ENCODE assay signal across 15 mouse cellular contexts in genomic region chr5:21574386-21575209, GRCm38 (mm10). TPM values are rescaled to one million over a fixed set of nuclear protein-coding genes. Genes with fewer than 3 reads are reported as not detected.
A peak's percentile ranks its signal among the peaks of the same experiment; 100 is the strongest.
DNase-seq lines count a peak whose midpoint lies in the region; ATAC-seq and TF ChIP-seq lines count a peak whose summit lies in the region.
"Had no signal": no experiment of that assay in that cellular context is flagged by ENCODE, and none has a peak within 500 bp of the region (broad histone marks: within the 10 kb centered on the region; RNA-seq: fewer than 3 reads in every experiment).

No protein-coding gene starts in this region.

- peak overlapping the region; percentile 39 for H3K4me2 ChIP-seq in heart, embryonic 13.5 days
- no peak overlapping the region for H3K4me2 ChIP-seq in limb, embryonic 13.5 days (replicated peaks)
- no peak overlapping the region for H3K4me2 ChIP-seq in stomach, embryonic 15.5 days
- H3K4me2 ChIP-seq: hindbrain, embryonic 15.5 days had no signal

- no peaks in the 10 kb centered on the region for H3K36me3 ChIP-seq in heart, embryonic 13.5 days
- H3K36me3 ChIP-seq in testis, adult 2 months (ENCODE audit: control insufficient read depth, insufficient read depth, low read length), result no peaks in the 10 kb centered on the region
- H3K36me3 ChIP-seq in limb, embryonic 13.5 days, result peaks cover 22% of the 10 kb centered on the region
- H3K36me3 ChIP-seq in stomach, embryonic 15.5 days, result no peaks in the 10 kb centered on the region
- H3K36me3 ChIP-seq: hindbrain, embryonic 15.5 days had no signal

- H3K9me3 ChIP-seq in heart, embryonic 13.5 days, result no peaks in the 10 kb centered on the region
- H3K9me3 ChIP-seq in limb, embryonic 13.5 days, result no peaks in the 10 kb centered on the region
- H3K9me3 ChIP-seq in stomach, embryonic 15.5 days, result no peaks in the 10 kb centered on the region
- H3K9me3 ChIP-seq: hindbrain, embryonic 15.5 days; megakaryocyte, embryonic 14.5 days had no signal

- H3K27me3 ChIP-seq in heart, embryonic 13.5 days (replicated peaks), result no peaks in the 10 kb centered on the region
- no peaks in the 10 kb centered on the region for H3K27me3 ChIP-seq in testis, adult 2 months (ENCODE audit: control insufficient read depth, insufficient read depth, low read length)
- no peaks in the 10 kb centered on the region for H3K27me3 ChIP-seq in limb, embryonic 13.5 days
- no peaks in the 10 kb centered on the region for H3K27me3 ChIP-seq in stomach, embryonic 15.5 days (replicated peaks)
- H3K27me3 ChIP-seq: hindbrain, embryonic 15.5 days had no signal

- DNase-seq in heart, postnatal 14 days, result no peak
- DNase-seq in testis, postnatal 10 days (ENCODE audit: low spot score), result no peak
- DNase-seq in gastrocnemius, adult 18-20 months (ENCODE audit: low spot score), result no peak
- DNase-seq in adrenal gland, postnatal 14 days, result no peak
- DNase-seq: cerebellum, postnatal 10 days; gastrocnemius, postnatal 14 days; kidney, adult 18-20 months; kidney, postnatal 14 days; right cerebral cortex, postnatal 4 days had no signal

- peak overlapping the region; percentile 64 for H3K27ac ChIP-seq in heart, embryonic 13.5 days (replicated peaks)
- peak overlapping the region; percentile 83 for H3K27ac ChIP-seq in testis, adult 2 months (ENCODE audit: control insufficient read depth, insufficient read depth, low read depth, low read length)
- peak overlapping the region; percentile 44; the same call in 1 of the 2 replicates for H3K27ac ChIP-seq in limb, embryonic 13.5 days
- no peak overlapping the region for H3K27ac ChIP-seq in stomach, embryonic 15.5 days
- H3K27ac ChIP-seq: hindbrain, embryonic 15.5 days had no signal

- no peak overlapping the region for H3K4me3 ChIP-seq in heart, embryonic 13.5 days
- H3K4me3 ChIP-seq in testis, adult 2 months (ENCODE audit: control insufficient read depth, low read depth, low read length), result peak overlapping the region; percentile 90
- H3K4me3 ChIP-seq in limb, embryonic 13.5 days, result no peak overlapping the region
- no peak overlapping the region for H3K4me3 ChIP-seq in stomach, embryonic 15.5 days (replicated peaks)
- H3K4me3 ChIP-seq: hindbrain, embryonic 15.5 days; megakaryocyte, embryonic 14.5 days had no signal

- H3K9ac ChIP-seq in heart, embryonic 13.5 days, result no peak overlapping the region
- H3K9ac ChIP-seq in limb, embryonic 13.5 days, result no peak overlapping the region
- H3K9ac ChIP-seq in stomach, embryonic 15.5 days, result no peak overlapping the region
- H3K9ac ChIP-seq: hindbrain, embryonic 15.5 days had no signal

- no peak for TF ChIP-seq CTCF in testis, adult 2 months (IDR thresholded peaks at IDR 0.05; ENCODE audit: control insufficient read depth, insufficient read depth, insufficient replicate concordance, low read depth, low read length)

- no peak for TF ChIP-seq POLR2A in testis, adult 2 months (IDR thresholded peaks at IDR 0.05; ENCODE audit: control insufficient read depth, low read depth, low read length)

- H3K4me1 ChIP-seq in heart, embryonic 13.5 days, result peaks cover 15% of the 10 kb centered on the region
- peaks cover 7% of the 10 kb centered on the region for H3K4me1 ChIP-seq in testis, adult 2 months (ENCODE audit: control insufficient read depth, insufficient read depth, low read length)
- peaks cover 40% of the 10 kb centered on the region for H3K4me1 ChIP-seq in limb, embryonic 13.5 days
- H3K4me1 ChIP-seq in stomach, embryonic 15.5 days, result no peaks in the 10 kb centered on the region
- H3K4me1 ChIP-seq: hindbrain, embryonic 15.5 days; megakaryocyte, embryonic 14.5 days had no signal

- 50% methylated on average over 21 of the region's 21 CpGs for WGBS in heart, embryonic 13.5 days
- 46% methylated on average over 21 of the region's 21 CpGs for WGBS in limb, embryonic 13.5 days
- WGBS in stomach, embryonic 15.5 days, result 66% methylated on average over 21 of the region's 21 CpGs

- intact Hi-C loops in heart, postnatal 14 days (cut with DNase I), result no loop called here

- no peak; the same call in 1 of the 2 replicates for ATAC-seq in heart, embryonic 13.5 days (ENCODE audit: extremely low read depth, insufficient number of reproducible peaks, low FRiP score, low TSS enrichment)
- no peak for ATAC-seq in limb, embryonic 13.5 days (ENCODE audit: low FRiP score, low read depth)
- ATAC-seq in stomach, embryonic 15.5 days (ENCODE audit: insufficient read depth, low FRiP score, low read depth), result peak; percentile 63; the same call in 1 of the 2 replicates

RNA-seq across cellular contexts. Expression of gene Lrrc17, which starts 31.2 kb away (rescaled TPM):
- polyA plus RNA-seq in heart, embryonic 13.5 days (2015; fragmentation: Nextera tagmentation; extraction: Ambion mirVana), result 11.2 and 14.3 TPM in 2 replicates
- 1 to 10 TPM; 6.3 to 8.4 TPM for total RNA-seq in heart, postnatal 14 days (2021)
- polyA plus RNA-seq in testis, adult 2 months (2012; rRNA removed), result 0.99 and 1.2 TPM in 2 replicates
- 89.9 and 102 TPM in 2 replicates for polyA plus RNA-seq in limb, embryonic 13.5 days (2015; fragmentation: Nextera tagmentation; extraction: Ambion mirVana)
- 55.3 and 57.7 TPM in 2 replicates for polyA plus RNA-seq in stomach, embryonic 15.5 days (2015; fragmentation: Nextera tagmentation; extraction: Ambion mirVana)
- total RNA-seq in gastrocnemius, adult 18-20 months (2021), result 1 to 10 TPM; 1.2 to 1.3 TPM
- total RNA-seq in adrenal gland, postnatal 14 days (2021), result 4.9 and 5.0 TPM in 2 replicates
